Mouse (Mus musculus): ENCODE results near the gene Ugcg.

DNA sequence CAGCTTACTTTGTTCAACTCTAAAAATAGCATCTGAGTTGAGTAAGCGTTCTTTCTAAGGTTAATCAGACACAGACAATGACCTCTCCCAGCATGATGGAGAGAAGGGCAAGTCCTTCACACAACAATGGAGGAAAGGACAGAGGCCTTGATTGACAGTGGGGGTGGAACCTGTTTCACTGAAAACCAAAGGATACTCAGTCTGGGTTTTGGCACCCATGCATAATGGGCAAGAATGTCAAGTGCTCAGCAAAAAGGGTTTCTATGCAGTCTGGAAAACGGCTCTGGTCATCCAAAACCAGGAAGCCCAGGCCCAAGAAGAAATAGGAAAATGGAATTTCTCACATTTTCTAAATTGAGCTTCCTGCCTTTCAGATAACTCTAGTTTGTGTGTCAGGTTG, 16.4 kb upstream of the Ugcg start:
- TF ChIP-seq POLR2A (IDR thresholded peaks at IDR 0.05; ENCODE audit: borderline replicate concordance, low read depth, low read length) (no peak), CTCF (IDR thresholded peaks at IDR 0.05; ENCODE audit: low read depth, low read length) (no peak)
